Mouse (Mus musculus) C2C12 (cell line): Measurements from ENCODE around the gene Tom1l2. TPM values are rescaled to one million over a fixed set of nuclear protein-coding genes. Genes with fewer than 3 reads are reported as not detected.

Experiments
- H3K27me3 ChIP-seq: one replicate; pipeline ENCODE4 v1.6.1; 2011; ENCODE audit not compliant: control insufficient read depth, insufficient read depth, insufficient read length
- H3K36me3 ChIP-seq: one replicate; pipeline ENCODE4 v1.6.1; 2011; ENCODE audit not compliant: control insufficient read depth, insufficient read depth
- H3K4me3 ChIP-seq: one replicate; pipeline ENCODE4 v1.5.1; 2011; ENCODE audit warnings: mild to moderate bottlenecking, control low read depth; ENCODE audit not compliant: poor library complexity, insufficient read depth, severe bottlenecking
- H3K79me2 ChIP-seq: one replicate; pipeline ENCODE4 v1.6.1; 2011; ENCODE audit not compliant: control insufficient read depth, insufficient read depth
- H3K79me3 ChIP-seq: one replicate; pipeline ENCODE4 v1.6.1; 2011; ENCODE audit warnings: low read depth, control low read depth
- H3ac ChIP-seq: one replicate; pipeline ENCODE3; 2011; ENCODE audit warnings: low read depth; ENCODE audit not compliant: control insufficient read depth, insufficient read length
- CEBPB ChIP-seq: IDR thresholded peaks from one replicate; pipeline ENCODE4 v1.6.1; 2011; ENCODE audit warnings: low read depth, mild to moderate bottlenecking, control low read depth, moderate library complexity
- CTCF ChIP-seq: IDR thresholded peaks from one replicate; pipeline ENCODE4 v1.5.1; 2011; ENCODE audit not compliant: control insufficient read depth, insufficient read depth, insufficient read length
- FOSL1 ChIP-seq: IDR thresholded peaks from one replicate; pipeline ENCODE4 v1.8.0; 2011; ENCODE audit warnings: mild to moderate bottlenecking, low read length; ENCODE audit not compliant: poor library complexity, insufficient read depth, severe bottlenecking
- MAX ChIP-seq: IDR thresholded peaks from one replicate; pipeline ENCODE4 v1.6.1; 2011; ENCODE audit warnings: mild to moderate bottlenecking, control low read depth
- MYOD1 ChIP-seq: IDR thresholded peaks from one replicate; pipeline ENCODE4 v1.6.1; 2011; ENCODE audit warnings: low read depth; ENCODE audit not compliant: control insufficient read depth, insufficient read length
- MYOG ChIP-seq: IDR thresholded peaks from one replicate; pipeline ENCODE4 v1.6.1; 2011; ENCODE audit not compliant: control insufficient read depth, insufficient read length; ENCODE audit errors: extremely low read depth
- USF1 ChIP-seq: IDR thresholded peaks from one replicate; pipeline ENCODE4 v1.6.1; 2011; ENCODE audit warnings: low read depth, mild to moderate bottlenecking, control low read depth, moderate library complexity
- polyA plus RNA-seq: library from polyadenylated mRNA; unstranded; fragments of >200 nt; fragmentation: generic; extraction: Trizol; gene quantifications from one replicate; pipeline ENCODE4 v1.2.1, GENCODE M21; 2012; ENCODE audit warnings: missing spikeins

Tom1l2 gene
- polyA plus RNA-seq, 1 experiment, result 17.1 TPM

- Histone ChIP-seq H3K79me3 (peaks cover 1% of the 10 kb centered on the region), H3K79me2 (no peaks in the 10 kb centered on the region), H3ac (no peak overlapping the region), H3K36me3 (no peaks in the 10 kb centered on the region), H3K4me3 (no peak overlapping the region), H3K27me3 (no peaks in the 10 kb centered on the region)
- TF ChIP-seq CEBPB (no peak), FOSL1 (no peak), MYOG (no peak), USF1 (no peak), MYOD1 (no peak), CTCF (no peak), MAX (no peak)
Measured at GRCm38 (mm10) chr11:60317376-60318102, 35.2 kb downstream of the Tom1l2 start.

- TF ChIP-seq FOSL1 (no peak), CEBPB (no peak), MYOD1 (no peak), CTCF (no peak), USF1 (no peak), MAX (no peak), MYOG (no peak)
- Histone ChIP-seq H3K79me2 (no peaks in the 10 kb centered on the region), H3K36me3 (no peaks in the 10 kb centered on the region)
Measured at GRCm38 (mm10) chr11:60316883-60317282, 35.8 kb downstream of the Tom1l2 start.

GRCm38 (mm10) chr11:60316250-60316649, 36.5 kb downstream of the Tom1l2 start:
- H3ac ChIP-seq, result no peak overlapping the region

More at GRCm38 (mm10) chr11:60316883-60317282, 35.8 kb downstream of the Tom1l2 start:
- Histone ChIP-seq H3K27me3 (no peaks in the 10 kb centered on the region), H3ac (no peak overlapping the region), H3K79me3 (peaks cover 1% of the 10 kb centered on the region), H3K4me3 (no peak overlapping the region)

GRCm38 (mm10) chr11:60311025-60311854, 41.5 kb downstream of the Tom1l2 start:
- H3K79me3 ChIP-seq, result no peaks in the 10 kb centered on the region
- H3K4me3 ChIP-seq, result no peak overlapping the region
- peak overlapping the region; percentile 19 for H3ac ChIP-seq
- no peak for TF ChIP-seq MYOG
- TF ChIP-seq FOSL1, result no peak
- TF ChIP-seq USF1, result no peak
- no peak for TF ChIP-seq CEBPB
- no peak for TF ChIP-seq MAX
- TF ChIP-seq CTCF, result no peak
- no peak for TF ChIP-seq MYOD1
- no peaks in the 10 kb centered on the region for H3K36me3 ChIP-seq
- H3K79me2 ChIP-seq, result no peaks in the 10 kb centered on the region
- H3K27me3 ChIP-seq, result no peaks in the 10 kb centered on the region

More at GRCm38 (mm10) chr11:60316250-60316649, 36.5 kb downstream of the Tom1l2 start:
- no peaks in the 10 kb centered on the region for H3K36me3 ChIP-seq
- H3K4me3 ChIP-seq, result no peak overlapping the region
- peaks cover 1% of the 10 kb centered on the region for H3K79me3 ChIP-seq
- no peaks in the 10 kb centered on the region for H3K79me2 ChIP-seq
- no peaks in the 10 kb centered on the region for H3K27me3 ChIP-seq
- no peak for TF ChIP-seq FOSL1
- no peak for TF ChIP-seq USF1
- TF ChIP-seq CTCF, result no peak
- no peak for TF ChIP-seq MYOD1
- TF ChIP-seq CEBPB, result no peak
- no peak for TF ChIP-seq MYOG
- TF ChIP-seq MAX, result no peak

- no peak overlapping the region for H3K4me3 ChIP-seq
- H3K79me2 ChIP-seq, result no peaks in the 10 kb centered on the region
- no peaks in the 10 kb centered on the region for H3K27me3 ChIP-seq
- no peaks in the 10 kb centered on the region for H3K36me3 ChIP-seq
- H3ac ChIP-seq, result no peak overlapping the region
- peaks cover 3% of the 10 kb centered on the region for H3K79me3 ChIP-seq
- TF ChIP-seq MAX (no peak), MYOG (no peak), FOSL1 (no peak), USF1 (no peak), CEBPB (no peak), MYOD1 (no peak), CTCF (no peak)
Measured at GRCm38 (mm10) chr11:60309875-60310274, 42.8 kb downstream of the Tom1l2 start.
